Mouse (Mus musculus): Measurements from ENCODE around the gene Theg.

Theg gene

DNA sequence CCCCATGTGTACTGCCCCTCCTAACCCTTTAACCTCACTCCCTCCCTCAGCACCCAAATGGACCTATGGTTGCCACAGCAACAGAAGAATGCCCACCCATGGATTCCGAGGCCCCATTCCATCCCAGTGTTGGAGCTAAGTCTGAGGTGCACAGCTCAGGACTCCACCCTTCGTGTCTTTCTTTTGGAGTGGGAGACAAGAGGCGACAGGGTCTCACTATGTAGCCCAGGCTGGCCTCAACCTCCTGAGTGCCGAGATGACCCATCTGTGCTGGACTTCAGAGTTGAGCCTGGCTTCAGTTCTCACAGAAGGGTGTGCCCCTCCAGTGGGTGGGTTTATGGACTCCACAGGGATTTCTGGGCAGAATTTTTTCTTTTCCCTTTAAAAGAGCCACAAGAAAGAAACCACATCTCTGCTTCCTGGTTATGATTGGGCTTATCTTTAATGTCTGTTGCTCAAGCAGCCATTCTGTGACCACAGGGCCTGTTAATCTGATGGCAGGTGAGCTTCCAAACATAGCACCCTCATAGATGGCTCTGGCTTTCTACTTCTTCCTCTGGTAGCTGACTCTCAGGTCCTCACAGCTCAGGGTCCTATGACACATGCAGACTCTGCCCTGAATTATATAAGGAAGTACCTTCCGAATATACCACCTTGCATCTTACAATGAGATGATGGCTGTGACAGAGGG lies at the start of gene Theg:
Gene Theg, minus strand, starts transcription at position 271 of the 691 bp plus-strand sequence.
- no peak for DNase-seq

DNA sequence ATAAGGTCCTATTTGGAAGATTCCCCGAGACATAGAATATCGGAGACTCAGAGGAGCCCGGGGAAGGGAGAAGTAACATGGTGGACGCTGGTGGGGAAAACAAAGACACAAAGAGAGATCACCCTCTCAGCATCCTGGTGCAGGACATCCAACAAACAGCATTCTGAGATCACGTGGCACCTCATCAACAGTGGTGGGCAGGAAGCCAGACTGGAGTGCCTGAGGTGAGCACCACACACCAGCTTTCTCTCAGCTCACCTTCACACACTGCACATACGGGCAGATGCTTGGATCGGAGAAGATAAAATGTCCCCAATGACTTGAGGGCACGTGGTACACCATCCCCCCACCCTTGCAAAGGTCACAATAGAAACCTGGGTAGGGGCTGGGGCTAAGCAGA lies 49.2 kb upstream of the Theg start:
- no peak for DNase-seq

DNA sequence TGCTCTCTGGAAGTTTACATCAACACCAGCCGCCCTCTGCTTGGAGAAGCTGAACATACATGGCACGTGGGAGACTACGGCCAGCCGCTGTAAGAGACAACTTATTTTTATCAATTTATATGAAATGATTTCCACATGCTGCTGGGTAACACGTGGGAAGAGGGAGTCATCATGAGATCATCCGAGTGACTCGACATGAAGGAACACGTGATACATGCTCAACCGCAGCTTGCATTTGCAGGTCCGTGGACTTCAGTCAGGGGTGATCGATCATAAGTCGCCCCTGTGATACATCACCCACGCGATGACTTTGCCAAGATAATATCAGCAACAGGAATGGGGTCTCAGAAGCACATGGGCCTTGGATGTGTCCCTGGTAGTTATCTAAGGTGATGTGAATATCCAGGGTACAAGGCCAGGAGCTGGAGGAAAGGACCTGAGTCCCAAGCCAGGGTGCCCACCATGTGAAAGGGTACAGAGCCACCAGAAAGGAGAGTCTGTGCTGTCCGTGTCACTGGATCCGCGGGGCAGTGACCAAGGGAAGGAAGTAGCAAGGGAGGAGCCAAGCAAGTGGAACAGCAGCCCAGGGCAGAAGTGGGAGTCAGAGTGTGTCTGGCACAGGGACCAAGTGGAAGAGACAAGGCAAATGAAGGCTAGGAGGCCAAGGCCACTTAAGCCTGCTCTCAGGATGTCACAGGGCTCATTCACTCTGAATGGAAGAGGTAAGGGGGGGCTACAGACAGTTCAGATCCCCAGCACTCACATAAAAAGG lies 46.1 kb upstream of the Theg start:
- no peak for DNase-seq

DNA sequence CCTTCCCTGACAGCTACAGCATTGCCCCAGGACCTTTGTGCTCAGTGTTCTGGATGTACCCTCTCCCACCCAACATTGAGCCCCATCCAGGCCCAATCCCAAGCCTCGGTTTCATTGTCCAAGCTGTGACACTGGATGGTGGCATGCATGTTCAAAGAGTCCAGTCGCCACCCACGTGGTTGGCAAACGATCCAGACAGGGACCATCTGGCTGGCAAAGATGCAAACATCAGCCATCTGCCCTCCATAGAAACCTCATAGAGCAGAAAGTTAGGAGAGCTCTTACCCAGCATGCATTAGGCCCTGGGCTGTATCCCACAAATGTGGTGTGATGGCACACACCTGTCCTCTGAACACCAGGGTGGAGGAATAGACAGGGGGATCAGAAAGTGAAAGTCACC lies 44.3 kb upstream of the Theg start:
- DNase-seq: no peak

DNA sequence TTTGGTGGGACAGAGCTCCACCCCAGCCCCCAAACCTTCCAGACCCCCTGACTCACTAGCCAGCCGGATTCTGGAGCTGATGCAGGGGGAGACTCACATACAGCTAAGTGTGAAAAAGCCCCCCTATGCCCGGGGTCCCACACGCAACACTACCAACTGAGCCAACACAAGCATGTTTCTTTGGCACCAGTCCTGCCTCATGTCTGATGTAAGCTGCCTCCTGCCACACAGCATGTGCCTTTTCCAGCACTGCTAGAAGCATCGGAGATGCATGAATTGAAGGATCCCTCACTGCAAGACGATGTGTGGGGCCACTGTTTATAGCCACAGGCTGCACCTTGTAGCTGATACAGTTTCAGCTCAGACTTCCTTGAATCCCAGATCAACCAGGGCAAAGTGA lies 41.2 kb upstream of the Theg start:
- no peak for DNase-seq

DNA sequence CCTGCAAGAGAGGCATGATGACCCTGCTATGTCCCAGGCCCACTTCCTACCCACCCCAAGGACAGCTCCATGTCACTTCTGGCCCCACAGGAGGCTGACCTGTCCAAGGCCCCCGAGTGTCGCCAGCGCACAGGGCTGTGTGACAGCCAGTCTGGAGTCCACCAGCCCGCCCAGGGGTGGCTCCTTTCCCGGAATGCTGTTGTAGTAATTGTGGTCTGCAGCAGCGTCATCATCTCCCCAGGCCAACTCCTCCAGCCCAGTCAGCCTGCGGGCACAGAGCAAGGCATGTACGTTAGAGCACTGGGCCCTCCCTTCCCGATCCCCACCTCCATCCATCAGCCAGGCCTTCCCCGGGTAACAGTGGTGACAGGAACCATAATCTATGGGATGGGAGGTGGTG lies 39.0 kb upstream of the Theg start:
- DNase-seq: no peak

DNA sequence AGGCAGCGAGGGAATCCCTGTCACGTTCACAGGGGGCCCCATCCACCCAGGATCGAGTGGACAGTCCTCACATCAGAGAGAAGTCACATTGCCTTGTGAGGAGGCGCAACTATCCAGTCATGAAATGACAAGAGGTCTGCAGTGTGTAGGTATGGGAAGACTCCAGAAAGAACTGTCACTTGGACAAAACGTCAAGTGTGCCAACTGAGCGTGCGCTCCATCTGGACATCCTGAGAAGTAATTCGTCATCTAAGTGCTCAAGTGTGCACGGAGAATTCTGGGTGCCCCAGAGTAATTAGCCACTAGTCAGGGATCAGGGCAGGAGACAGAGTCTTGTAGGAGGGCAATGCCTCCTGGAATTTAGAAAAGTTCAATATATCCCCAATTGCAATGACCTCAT lies 38.3 kb upstream of the Theg start:
- DNase-seq: no peak

DNA sequence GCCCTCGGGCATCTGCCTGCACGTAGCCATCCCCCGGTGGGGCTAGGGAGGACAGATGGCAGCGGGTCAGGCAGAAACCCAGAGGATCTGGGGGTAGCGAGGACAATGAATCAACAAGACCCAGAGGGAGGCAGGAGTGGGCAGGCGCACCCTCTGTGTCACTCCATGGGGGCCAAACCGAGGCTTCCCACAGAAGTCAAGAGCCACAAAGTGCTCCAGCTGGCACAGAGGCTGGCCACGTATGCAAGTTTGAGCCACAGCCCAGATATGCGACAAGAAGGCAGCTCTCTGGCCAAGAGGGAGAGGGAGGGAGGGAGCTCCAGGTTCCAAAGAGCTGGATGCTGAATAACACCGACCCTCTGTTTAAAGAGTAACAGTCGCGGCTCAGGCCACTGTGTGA lies 36.8 kb upstream of the Theg start:
- no peak for DNase-seq

DNA sequence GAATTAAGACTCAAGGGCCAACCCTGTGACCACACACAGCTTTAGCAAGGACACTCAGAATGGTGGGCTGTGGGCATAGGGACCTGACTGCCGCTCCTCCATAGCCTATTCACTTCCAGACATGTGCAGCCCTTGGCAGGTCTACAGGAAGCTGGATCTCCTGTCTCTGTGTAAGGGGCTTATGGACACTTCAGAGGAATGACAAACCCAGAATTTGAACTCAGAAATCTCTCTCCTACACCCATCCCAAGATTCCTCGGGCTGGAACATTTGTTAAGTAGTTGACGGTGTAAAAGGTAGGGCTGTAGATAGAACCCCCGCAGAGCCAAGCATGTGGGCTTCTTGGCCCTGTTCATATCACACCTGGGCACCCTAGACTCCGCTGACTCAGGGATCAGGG lies 29.2 kb upstream of the Theg start:
- no peak for DNase-seq

DNA sequence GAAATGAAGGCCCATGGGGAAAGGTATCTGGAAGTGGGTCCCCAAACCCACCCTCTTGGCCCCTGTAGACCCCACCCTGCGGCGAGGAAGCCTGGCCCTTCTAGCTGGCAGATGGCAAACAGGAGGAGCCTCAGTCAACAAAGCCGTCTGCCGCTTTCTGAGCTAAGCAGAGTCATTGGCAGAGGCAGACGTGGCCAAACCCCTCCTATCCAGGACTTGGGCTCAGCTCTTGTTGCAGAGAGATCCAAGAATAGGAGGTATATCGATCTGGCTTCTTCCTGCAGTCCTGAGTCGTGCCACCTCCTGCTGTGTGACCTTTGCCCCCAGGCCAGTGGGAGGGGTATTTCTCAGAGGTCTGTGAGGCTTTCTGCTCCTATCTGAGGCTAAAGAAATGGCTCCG lies 28.7 kb upstream of the Theg start:
- no peak for DNase-seq

DNA sequence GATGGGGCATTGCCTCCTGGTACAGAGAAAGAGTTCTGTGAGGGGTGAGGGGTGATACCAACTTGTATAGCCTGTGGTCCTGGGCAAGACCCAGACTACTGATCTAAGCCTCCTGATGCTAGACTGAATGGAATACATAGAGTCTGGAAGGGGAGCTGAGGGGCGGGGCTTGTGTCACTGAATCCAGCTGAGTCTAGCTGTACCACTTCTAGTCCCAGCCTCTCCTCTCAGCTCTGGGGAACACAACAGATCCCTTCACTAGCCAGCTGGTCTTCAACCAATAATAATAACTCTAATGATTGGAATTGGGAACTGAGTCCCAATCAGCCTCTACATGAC lies 27.1 kb upstream of the Theg start:
- DNase-seq: no peak

DNA sequence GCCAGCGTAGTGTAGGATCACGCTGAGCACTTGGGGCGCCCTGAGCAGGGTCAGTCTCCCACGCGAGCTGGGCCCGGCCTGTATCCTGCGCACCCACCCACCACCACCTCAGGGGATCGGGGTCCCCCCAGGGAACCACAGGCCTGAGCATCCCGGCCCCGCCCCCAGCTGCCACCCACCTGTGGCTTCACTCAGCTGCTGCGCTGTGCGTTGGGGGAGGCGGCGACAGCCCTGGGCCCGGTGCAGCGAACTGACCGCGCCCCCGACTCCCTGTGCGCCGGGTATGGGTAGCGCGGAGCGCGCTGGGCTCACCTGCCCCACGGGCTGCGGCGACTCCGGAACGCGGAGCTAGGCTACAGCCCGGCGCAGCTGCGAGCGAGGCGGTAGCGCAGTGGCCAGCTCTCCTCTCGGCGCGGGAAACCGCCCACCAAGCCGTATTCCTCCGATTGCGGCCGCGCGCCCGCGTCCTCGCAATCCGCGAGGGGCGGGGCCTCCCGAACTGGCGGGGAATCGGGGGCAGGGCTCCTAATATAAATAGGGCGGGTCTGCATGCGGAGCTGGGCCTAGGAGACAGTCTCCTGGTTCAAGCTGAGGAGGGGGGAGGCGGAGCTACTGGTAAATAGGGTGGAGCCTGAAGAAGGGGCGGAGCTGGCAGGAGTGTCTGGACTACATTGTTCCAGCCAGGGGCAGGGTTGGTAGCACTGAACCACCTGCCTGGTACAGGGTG lies 26.6 kb upstream of the Theg start, which contains the start of gene C2cd4c:
Gene C2cd4c, minus strand, starts transcription at position 448 of the 727 bp plus-strand sequence.
- peak; percentile 17 for DNase-seq

DNA sequence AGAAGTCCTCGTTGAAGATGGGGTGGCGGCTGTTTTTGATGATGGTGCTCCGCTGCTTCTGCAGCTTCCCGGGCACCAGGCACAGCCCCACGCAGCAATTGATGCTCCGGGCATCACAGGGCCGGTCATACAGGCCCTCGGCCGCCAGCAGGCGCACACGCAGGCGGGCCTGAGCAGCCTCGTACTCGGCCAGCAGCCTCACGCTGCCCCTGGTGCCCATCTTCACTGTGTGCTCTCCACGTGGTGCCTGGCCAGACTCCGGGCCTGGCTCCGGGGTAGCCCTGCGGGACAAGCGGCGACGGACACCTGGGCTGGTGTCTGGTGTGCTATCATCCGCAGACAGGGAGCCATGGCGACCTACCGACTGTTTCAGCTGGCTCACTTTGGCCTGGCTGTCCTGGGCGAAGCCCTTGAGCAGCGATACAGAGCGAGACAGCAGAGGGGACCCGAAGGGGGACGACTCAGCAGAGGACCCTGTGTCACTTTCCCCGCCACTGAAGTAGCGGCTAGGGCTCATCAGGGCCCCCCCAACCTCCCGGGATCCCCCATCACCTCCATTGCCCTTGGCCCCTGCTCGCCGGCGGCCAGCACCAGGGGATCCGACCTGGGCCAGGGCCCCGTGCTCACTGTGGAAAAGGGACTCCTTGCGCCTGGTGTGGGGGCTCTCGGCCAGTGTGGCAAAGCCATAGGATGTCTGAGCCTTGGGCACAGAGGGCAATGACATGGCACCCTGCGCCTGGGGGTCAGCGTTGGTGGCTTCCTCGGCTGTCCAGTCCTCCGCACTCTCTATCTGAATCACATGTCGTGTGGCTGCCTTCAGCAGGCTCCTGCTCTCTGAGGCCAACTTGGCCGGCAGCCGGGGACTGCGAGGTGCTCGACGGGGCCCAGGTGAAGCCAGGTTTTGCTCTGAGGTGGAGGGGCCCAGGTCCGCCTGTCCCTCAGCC lies 25.3 kb upstream of the Theg start:
- DNase-seq: no peak

DNA sequence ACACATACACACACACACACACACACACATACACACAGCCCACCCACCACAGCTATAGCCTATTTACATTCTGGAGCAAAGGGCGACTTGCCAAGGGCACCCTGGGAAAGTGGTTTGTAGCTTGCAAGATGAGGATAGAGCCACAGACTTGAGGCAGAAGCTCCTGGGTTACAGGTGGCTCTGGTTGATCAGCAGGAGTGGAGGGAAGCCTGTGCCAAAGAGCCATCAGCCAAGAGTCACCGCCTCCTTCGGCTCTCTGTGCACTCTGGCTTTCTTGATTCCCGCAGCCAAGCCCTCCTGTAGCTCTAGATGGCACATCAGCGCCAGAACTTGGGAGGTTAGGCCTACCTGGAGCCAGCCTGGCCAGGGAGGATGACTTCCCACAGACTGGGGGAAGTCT lies 24.2 kb upstream of the Theg start:
- no peak for DNase-seq

DNA sequence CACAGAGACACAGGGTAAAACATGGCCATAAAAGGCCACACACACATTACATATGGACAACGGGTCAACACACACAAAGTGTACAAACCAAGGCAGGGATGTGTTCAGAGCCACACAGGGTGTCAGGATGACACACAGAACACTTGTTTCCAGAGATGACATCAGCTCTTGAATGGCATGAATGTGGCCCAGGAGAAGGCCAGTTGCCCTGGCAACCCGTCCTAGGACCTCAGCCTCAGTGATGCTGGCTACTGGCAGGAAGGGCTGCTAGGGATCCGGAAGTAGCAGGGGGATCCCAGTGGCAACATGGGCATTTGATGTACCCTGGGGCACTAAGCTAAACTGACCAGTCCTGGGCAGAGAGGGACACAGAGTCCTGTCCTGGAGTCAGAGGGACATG lies 22.1 kb upstream of the Theg start:
- DNase-seq: no peak

DNA sequence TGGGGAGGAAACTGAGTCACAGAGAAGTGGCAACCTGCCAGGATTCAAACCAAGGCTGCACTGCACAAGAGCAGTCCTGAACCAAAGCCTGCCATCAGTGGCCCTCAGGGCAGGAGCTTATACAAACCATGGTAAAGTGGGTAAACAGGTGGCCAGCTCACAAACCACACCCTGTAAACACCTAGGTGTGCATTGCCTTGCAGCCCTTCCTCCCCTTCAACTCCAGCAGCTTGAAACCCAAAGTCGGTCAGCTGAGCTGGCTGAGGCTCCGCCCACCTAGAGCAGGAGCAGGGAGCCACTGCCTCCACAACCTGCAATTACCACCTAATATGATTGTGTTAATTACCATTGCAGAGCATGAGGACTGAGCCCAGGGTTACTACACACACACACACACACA lies 20.8 kb upstream of the Theg start:
- no peak for DNase-seq

DNA sequence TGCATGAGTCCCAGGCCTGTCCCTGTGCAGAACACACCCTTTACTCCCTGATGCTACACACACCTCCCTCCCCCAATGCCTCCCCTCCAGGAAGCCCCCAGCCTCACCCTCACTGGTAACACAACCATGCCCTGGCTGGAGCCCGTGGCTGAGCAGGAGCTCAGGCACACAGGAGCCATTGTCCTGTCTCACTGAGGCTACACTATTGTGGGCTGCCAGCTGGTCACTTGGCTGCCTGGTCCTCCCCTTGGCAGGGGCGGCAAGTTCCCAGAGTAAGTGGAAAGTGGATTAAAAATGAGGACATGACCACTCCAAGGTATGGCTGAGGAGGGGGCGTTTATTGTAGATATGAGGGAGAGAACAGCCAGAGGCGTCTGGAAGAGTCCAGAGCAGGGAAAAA lies 19.4 kb upstream of the Theg start:
- no peak for DNase-seq

DNA sequence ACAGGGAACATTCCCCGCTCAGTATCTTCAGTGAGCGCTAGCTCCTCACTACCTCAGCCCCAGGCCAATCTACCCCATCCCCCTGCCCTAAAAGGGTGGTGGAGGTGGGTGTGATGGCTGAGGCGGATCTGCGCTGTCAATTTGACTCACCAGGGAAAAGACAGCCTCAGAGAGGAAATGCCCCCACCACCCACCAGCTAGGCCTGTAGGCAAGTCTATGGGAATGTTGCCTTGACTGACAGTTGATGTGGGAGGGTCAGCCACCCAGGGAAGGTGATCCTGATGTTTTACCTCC lies 10.8 kb upstream of the Theg start:
- DNase-seq: no peak

DNA sequence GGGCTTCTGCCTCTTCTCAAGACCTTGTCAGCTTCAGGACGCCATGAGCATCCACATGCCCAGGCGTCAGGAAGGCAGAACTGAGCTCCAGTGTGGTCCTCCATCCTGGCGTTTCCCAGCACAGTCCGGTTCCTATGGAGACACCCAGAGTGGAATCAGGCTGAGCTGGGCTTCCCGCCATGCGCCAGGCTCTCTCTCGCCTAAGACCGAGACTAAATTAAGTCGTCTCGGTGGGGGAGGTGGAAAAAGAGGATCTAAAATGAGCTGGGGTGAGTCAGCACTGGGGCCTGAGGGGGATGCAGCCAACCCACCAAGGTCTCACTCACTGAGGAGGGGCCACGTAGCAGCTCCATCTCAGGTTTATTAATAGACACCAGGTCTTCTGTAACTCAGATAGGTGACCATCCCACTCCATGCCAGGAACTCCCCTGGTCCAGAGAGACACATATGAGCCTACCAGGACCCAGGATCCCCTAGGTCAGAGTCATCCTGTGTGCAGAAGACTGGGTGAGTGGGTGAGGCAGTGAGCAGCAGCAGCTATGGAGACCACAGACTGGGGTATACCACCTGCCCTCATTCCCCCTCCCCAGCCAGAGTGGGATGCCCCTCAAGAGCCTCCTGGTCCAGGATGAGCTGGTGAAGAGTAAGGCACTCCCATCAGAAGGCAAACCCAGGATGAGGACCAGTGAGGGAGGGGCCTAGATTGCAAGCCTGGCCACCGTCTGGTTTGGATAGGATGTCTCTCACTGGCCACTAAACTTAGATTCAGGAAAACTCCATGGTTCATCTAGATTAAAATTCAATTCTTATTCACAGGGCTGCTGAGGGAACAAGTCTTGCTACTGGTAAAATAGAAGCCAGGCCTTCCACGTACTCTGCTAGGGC lies 10.2 kb upstream of the Theg start:
- DNase-seq: no peak

DNA sequence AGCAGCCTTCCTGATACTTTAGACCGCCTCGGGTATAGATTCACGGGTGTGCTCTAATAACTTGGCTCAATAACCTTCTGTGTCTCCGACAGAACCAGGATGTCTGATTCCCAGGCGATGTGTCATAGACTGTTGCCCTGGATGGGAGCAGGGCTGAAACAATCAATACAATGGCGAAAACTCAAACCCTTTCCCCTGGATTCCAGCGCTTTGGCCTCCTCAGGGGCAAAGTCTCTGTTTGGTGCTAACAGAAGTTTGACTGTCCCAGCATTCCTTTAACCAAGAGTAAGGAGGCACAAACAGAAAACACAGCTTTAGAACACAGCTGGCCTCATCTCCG lies 8.4 kb upstream of the Theg start:
- no peak for DNase-seq

DNA sequence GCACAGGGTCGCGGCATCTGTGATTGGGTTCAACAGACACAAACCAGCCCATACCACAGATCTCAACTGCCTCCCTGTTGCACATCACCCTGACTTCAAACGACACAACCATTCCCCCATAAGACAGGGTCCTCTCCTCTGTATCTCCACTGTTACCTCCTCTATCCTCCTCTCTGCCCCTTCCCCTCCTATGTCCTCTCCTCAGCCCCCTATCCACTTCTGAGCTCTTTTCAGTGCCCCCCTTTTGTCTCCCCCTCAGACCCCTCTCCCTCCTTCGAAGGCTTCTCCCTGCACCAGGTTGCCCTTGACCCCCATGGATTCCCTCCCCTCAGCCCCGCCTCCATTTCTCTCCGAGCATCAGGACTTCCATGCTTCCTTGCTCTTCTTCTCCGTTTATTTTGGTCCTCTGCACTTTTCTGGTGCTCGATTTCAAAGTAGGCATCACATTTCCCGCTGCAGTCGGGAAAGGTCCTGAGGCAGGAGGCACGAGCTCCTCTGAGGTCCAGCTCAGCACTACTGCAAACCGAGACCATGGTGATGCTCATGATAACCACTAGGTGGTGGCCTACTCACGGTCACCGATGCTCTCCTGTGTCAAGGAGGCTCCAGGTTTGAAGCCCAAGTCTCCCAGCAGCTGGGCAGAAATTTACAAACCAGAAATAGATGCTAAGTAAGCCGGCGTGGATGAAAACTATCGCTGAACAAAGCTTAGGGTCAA lies 7.9 kb upstream of the Theg start:
- peak; percentile 30 for DNase-seq

DNA sequence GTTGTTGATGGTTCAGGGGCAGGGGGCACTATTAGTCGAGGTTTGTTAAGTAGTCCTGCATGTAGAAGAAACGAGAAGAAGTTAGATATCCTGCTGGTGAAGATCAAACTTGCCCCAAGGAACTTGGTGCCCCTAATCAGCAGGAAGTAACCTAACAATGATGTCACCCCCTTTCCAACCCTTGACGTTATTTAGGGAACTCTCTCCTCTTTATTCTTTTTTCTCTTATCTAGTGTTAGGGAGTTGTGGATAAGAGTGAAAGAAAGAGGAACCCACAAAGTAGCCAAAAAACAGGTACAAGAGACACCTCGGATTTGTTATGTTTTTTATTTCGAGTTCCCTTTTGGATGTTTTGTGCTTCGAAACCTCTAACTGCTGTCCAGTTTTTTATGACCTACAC lies 7.0 kb upstream of the Theg start:
- DNase-seq: no peak
